Mouse (Mus musculus): ENCODE data around the gene Pex14. TPM values are rescaled to one million over a fixed set of nuclear protein-coding genes. Genes with fewer than 3 reads are reported as not detected.

The Pex14 gene
- polyA plus RNA-seq, 1 experiment from 2014 or later: 51.1 TPM

DNA sequence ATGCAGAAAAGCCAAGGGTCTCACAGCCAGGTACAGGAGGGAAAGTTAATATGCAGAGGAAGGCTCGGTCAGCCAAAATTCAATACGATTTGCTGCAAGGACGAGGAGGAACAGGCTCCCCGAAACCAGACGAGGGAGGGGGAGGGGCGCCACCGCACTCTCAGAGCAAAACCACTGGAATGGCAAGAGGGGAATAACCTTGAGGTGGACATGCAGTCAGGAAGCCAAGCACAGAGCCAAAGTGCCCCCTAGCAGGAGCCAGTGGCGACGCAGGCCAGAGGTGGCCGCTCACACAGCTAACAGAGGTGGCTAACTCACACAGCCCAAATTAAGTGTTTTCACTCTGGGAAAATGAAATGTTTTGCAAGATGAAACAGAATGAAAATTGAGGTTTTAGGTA, 52.3 kb downstream of the Pex14 start:
- Histone ChIP-seq H3K4me3 (no peak overlapping the region), H3K9ac (no peak overlapping the region), H3K27ac (no peak overlapping the region), H3K9me3 (no peaks in the 10 kb centered on the region), H3K27me3 (no peaks in the 10 kb centered on the region), H3K36me3 (no peaks in the 10 kb centered on the region), H3K4me1 (peaks cover 27% of the 10 kb centered on the region), H3K4me2 (peak overlapping the region; percentile 7; the same call in 1 of the 2 replicates)
- ATAC-seq (ENCODE audit: borderline replicate concordance, extremely low read depth, low FRiP score, low TSS enrichment): no peak
- 10% methylated on average over 10 of the region's 10 CpGs for WGBS

- no peak overlapping the region for H3K4me2 ChIP-seq
- no peak overlapping the region for H3K4me3 ChIP-seq
- peaks cover 27% of the 10 kb centered on the region for H3K4me1 ChIP-seq
- no peak for ATAC-seq (ENCODE audit: borderline replicate concordance, extremely low read depth, low FRiP score, low TSS enrichment)
- no peak overlapping the region for H3K9ac ChIP-seq
- 0 out of 2 replicates have a peak, but pooled peaks cover 2% of the 10 kb centered on the region for H3K36me3 ChIP-seq
- H3K27ac ChIP-seq: no peak overlapping the region
- H3K9me3 ChIP-seq: no peaks in the 10 kb centered on the region
- 58% methylated on average over 5 of the region's 5 CpGs for WGBS
- H3K27me3 ChIP-seq: no peaks in the 10 kb centered on the region
Observed at GRCm38 (mm10) chr4:149045885-149046284, 53.8 kb downstream of the Pex14 start.

GRCm38 (mm10) chr4:149040289-149040688, 59.4 kb downstream of the Pex14 start:
- Histone ChIP-seq H3K36me3 (peaks cover 5% of the 10 kb centered on the region; the same call in 1 of the 2 replicates), H3K4me2 (no peak overlapping the region), H3K27ac (no peak overlapping the region), H3K4me1 (peaks cover 8% of the 10 kb centered on the region; the same call in 1 of the 2 replicates), H3K4me3 (no peak overlapping the region), H3K9me3 (no peaks in the 10 kb centered on the region), H3K27me3 (no peaks in the 10 kb centered on the region), H3K9ac (no peak overlapping the region)
- WGBS: 66% methylated on average over 6 of the region's 6 CpGs
- no peak for ATAC-seq (ENCODE audit: borderline replicate concordance, extremely low read depth, low FRiP score, low TSS enrichment)

DNA sequence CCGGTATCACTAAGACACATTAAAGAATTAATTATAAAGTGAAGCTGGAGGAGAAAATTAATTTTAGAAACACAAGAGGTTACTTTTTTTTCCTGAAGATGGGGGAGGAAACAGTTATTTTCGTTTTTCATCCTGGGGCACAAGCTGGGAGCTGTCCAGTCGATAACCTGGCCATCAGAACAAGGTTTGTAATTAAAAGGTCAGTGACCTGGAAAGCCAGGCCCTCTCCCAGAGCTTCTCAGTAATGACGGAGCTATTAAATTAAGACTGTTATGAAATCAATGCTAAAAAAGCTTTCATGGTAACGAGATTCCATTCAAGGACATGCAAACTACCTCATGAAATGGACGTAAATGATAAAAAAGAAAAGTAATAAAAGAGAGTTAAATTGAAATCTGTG, 62.0 kb downstream of the Pex14 start:
- WGBS: 54% methylated on average over 6 of the region's 6 CpGs
- Histone ChIP-seq H3K9ac (no peak overlapping the region), H3K36me3 (peaks cover 5% of the 10 kb centered on the region; the same call in 1 of the 2 replicates), H3K4me2 (no peak overlapping the region), H3K4me3 (no peak overlapping the region), H3K4me1 (peaks cover 8% of the 10 kb centered on the region; the same call in 1 of the 2 replicates), H3K27ac (no peak overlapping the region), H3K27me3 (no peaks in the 10 kb centered on the region), H3K9me3 (no peaks in the 10 kb centered on the region)
- no peak for ATAC-seq (ENCODE audit: borderline replicate concordance, extremely low read depth, low FRiP score, low TSS enrichment)

DNA sequence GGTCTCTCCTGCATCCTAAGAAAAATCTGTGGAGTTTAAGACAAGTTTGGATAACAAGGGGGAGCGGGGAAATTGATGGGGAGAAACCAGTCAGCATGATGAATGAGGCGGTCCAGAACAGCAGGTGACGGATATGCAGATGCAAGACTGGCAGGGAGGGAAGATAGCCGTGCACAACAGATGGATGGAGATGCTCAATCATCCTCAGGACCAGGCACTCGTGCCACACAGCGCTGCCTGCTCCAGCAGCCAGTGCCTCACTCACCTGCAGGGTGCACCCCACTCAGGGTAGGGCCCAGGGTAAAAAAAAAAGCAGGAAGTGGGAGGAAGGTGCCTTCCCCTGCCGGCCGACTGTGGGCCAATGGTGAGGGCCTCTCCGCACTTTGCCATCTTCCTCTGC, 63.1 kb downstream of the Pex14 start:
- H3K4me1 ChIP-seq: peaks cover 8% of the 10 kb centered on the region; the same call in 1 of the 2 replicates
- H3K27me3 ChIP-seq: no peaks in the 10 kb centered on the region
- H3K27ac ChIP-seq: no peak overlapping the region
- 51% methylated on average over 9 of the region's 9 CpGs for WGBS
- no peak overlapping the region for H3K9ac ChIP-seq
- no peaks in the 10 kb centered on the region for H3K9me3 ChIP-seq
- H3K36me3 ChIP-seq: peaks cover 3% of the 10 kb centered on the region; the same call in 1 of the 2 replicates
- H3K4me3 ChIP-seq: no peak overlapping the region
- no peak overlapping the region for H3K4me2 ChIP-seq
- no peak for ATAC-seq (ENCODE audit: borderline replicate concordance, extremely low read depth, low FRiP score, low TSS enrichment)

DNA sequence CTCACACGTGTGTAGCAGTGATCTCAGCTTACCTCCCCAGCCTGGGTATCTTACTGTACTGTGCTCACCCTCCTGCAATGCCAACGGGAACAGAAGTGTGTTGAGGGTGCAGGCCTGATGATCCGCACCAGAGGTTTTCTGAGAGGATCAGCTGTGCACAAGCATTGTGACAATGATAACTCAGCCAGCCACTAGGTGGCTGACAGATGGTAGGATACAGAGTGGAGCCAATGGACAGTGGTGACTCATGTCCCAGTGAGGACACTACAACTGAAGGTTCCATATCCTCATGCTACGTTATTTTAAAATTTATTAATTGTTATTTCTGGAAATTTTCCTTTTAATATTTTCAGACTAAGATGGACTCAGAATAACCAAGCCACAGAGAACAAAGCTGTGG, 68.2 kb downstream of the Pex14 start:
- no peak overlapping the region for H3K9ac ChIP-seq
- H3K9me3 ChIP-seq: no peaks in the 10 kb centered on the region
- no peak overlapping the region for H3K4me2 ChIP-seq
- 73% methylated on average over 4 of the region's 4 CpGs for WGBS
- H3K27ac ChIP-seq: no peak overlapping the region
- no peak overlapping the region for H3K4me3 ChIP-seq
- H3K27me3 ChIP-seq: no peaks in the 10 kb centered on the region
- no peak for ATAC-seq (ENCODE audit: borderline replicate concordance, extremely low read depth, low FRiP score, low TSS enrichment)
- no peaks in the 10 kb centered on the region for H3K4me1 ChIP-seq
- H3K36me3 ChIP-seq: no peaks in the 10 kb centered on the region

- no peaks in the 10 kb centered on the region for H3K27me3 ChIP-seq
- H3K9ac ChIP-seq: no peak overlapping the region
- no peaks in the 10 kb centered on the region for H3K4me1 ChIP-seq
- H3K4me2 ChIP-seq: no peak overlapping the region
- H3K36me3 ChIP-seq: no peaks in the 10 kb centered on the region
- no peak overlapping the region for H3K4me3 ChIP-seq
- 62% methylated on average over 9 of the region's 9 CpGs for WGBS
- H3K9me3 ChIP-seq: no peaks in the 10 kb centered on the region
- no peak overlapping the region for H3K27ac ChIP-seq
- no peak for ATAC-seq (ENCODE audit: borderline replicate concordance, extremely low read depth, low FRiP score, low TSS enrichment)
Observed at GRCm38 (mm10) chr4:149027571-149027970, 72.1 kb downstream of the Pex14 start.

- no peak for ATAC-seq (ENCODE audit: borderline replicate concordance, extremely low read depth, low FRiP score, low TSS enrichment)
- no peak overlapping the region for H3K27ac ChIP-seq
- no peaks in the 10 kb centered on the region; the same call in 1 of the 2 replicates for H3K4me1 ChIP-seq
- H3K9me3 ChIP-seq: no peaks in the 10 kb centered on the region
- H3K27me3 ChIP-seq: no peaks in the 10 kb centered on the region
- no peak overlapping the region for H3K4me3 ChIP-seq
- 74% methylated on average over 10 of the region's 10 CpGs for WGBS
- H3K36me3 ChIP-seq: no peaks in the 10 kb centered on the region
- no peak overlapping the region for H3K4me2 ChIP-seq
- no peak overlapping the region for H3K9ac ChIP-seq
Observed at GRCm38 (mm10) chr4:149025242-149025641, 74.4 kb downstream of the Pex14 start.

DNA sequence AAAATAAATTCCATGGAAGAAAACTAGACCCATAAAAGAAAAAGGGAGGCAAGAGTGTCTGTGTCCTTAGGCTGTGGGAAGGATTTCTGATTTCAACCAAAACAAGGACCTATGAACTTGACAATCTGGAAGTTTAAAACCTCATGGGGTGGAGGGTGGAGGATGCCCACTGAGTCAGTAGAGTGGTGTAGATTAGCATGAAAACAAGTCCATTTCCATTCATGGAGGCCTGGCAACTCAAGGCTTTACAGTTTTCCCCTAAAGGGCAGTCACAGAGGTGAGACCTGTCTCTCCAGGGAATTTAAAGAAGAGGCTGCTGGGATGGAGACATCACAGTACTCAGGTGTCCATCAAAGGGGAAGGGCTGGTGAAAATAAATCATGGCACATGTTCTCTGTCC, 78.7 kb downstream of the Pex14 start:
- no peaks in the 10 kb centered on the region for H3K27me3 ChIP-seq
- no peaks in the 10 kb centered on the region for H3K36me3 ChIP-seq
- no peak overlapping the region for H3K4me3 ChIP-seq
- peaks cover 20% of the 10 kb centered on the region for H3K4me1 ChIP-seq
- no peaks in the 10 kb centered on the region for H3K9me3 ChIP-seq
- no peak overlapping the region for H3K27ac ChIP-seq
- no peak overlapping the region for H3K4me2 ChIP-seq
- H3K9ac ChIP-seq: no peak overlapping the region
- ATAC-seq (ENCODE audit: borderline replicate concordance, extremely low read depth, low FRiP score, low TSS enrichment): no peak

DNA sequence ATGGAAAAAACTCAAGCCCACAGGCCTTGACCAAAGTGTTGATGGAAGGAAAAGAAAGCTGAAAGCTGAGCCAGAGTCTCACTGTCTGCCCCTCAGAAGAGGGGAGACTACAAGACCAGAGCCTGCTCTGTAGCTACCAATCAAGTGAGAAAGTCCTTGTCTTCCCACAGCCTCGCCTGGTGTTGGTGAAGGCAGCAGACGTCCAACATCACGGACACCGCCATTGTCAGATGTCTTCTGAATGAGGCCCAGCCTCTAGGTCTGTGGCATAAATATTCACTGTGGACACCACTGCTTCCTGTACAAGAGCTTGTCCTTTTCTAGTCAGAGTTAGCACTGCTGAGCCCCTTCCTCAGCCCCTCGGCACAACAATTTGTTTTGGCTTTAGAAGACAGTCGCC, 80.2 kb downstream of the Pex14 start:
- no peaks in the 10 kb centered on the region for H3K27me3 ChIP-seq
- H3K4me1 ChIP-seq: peaks cover 20% of the 10 kb centered on the region
- no peaks in the 10 kb centered on the region for H3K9me3 ChIP-seq
- no peak overlapping the region for H3K9ac ChIP-seq
- WGBS: 36% methylated on average over 6 of the region's 6 CpGs
- H3K36me3 ChIP-seq: no peaks in the 10 kb centered on the region
- no peak overlapping the region for H3K4me2 ChIP-seq
- H3K4me3 ChIP-seq: no peak overlapping the region
- H3K27ac ChIP-seq: peak overlapping the region; percentile 41; the same call in 1 of the 2 replicates
- ATAC-seq (ENCODE audit: borderline replicate concordance, extremely low read depth, low FRiP score, low TSS enrichment): peak; percentile 75

GRCm38 (mm10) chr4:149006756-149007155, 92.9 kb downstream of the Pex14 start:
- 89% methylated on average over 6 of the region's 6 CpGs for WGBS
- Histone ChIP-seq H3K9me3 (no peaks in the 10 kb centered on the region), H3K4me1 (no peaks in the 10 kb centered on the region), H3K9ac (no peak overlapping the region), H3K27ac (no peak overlapping the region), H3K4me3 (no peak overlapping the region), H3K4me2 (no peak overlapping the region), H3K27me3 (no peaks in the 10 kb centered on the region), H3K36me3 (no peaks in the 10 kb centered on the region)
- ATAC-seq (ENCODE audit: borderline replicate concordance, extremely low read depth, low FRiP score, low TSS enrichment): no peak

GRCm38 (mm10) chr4:149006107-149006506, 93.6 kb downstream of the Pex14 start:
- Histone ChIP-seq H3K9me3 (no peaks in the 10 kb centered on the region), H3K27me3 (no peaks in the 10 kb centered on the region), H3K4me1 (no peaks in the 10 kb centered on the region), H3K9ac (no peak overlapping the region), H3K4me2 (no peak overlapping the region), H3K27ac (no peak overlapping the region), H3K36me3 (no peaks in the 10 kb centered on the region), H3K4me3 (no peak overlapping the region)
- 88% methylated on average over 3 of the region's 3 CpGs for WGBS
- no peak for ATAC-seq (ENCODE audit: borderline replicate concordance, extremely low read depth, low FRiP score, low TSS enrichment)
